Mouse (Mus musculus) MEL (cell line): ENCODE data around the gene Gm3526.
"Not testable (repeated sequence)": the region's sequence is repeated elsewhere in the genome, so short reads cannot be mapped to it uniquely, and the experiment has no call there.

Source experiments
- CHD2 ChIP-seq: IDR thresholded peaks from 2 replicates; pipeline ENCODE4 v1.6.1; 2011; ENCODE audit warnings: low read length, improper control_type of control experiment
- CTCF ChIP-seq, 3 experiments: IDR thresholded peaks in 2 of 3; conservative IDR thresholded peaks in 1 of 3; 2 replicates each; pipeline ENCODE4 v1.5.1; 2011 to 2012; ENCODE audit warnings: low read length in 3 of 3, low read depth in 2 of 3, mild to moderate bottlenecking in 2 of 3, improper control_type of control experiment in 1 of 3, inconsistent platforms in 1 of 3, mixed read lengths in 1 of 3, moderate library complexity in 1 of 3; ENCODE audit not compliant: control insufficient read depth in 1 of 3, insufficient read depth in 1 of 3, poor library complexity in 1 of 3, severe bottlenecking in 1 of 3
- EP300 ChIP-seq, 2 experiments: IDR thresholded peaks; 2 replicates each; pipeline ENCODE4 v1.6.1; 2011; ENCODE audit warnings: improper control_type of control experiment in 2 of 2, low read length in 2 of 2, low read depth in 1 of 2, mild to moderate bottlenecking in 1 of 2
- GABPA ChIP-seq: IDR thresholded peaks from 2 replicates; pipeline ENCODE4 v1.6.1; 2012; ENCODE audit warnings: low read depth, mild to moderate bottlenecking, inconsistent platforms, low read length, improper control_type of control experiment, moderate library complexity
- JUND ChIP-seq: IDR thresholded peaks from 2 replicates; pipeline ENCODE4 v1.6.1; 2011; ENCODE audit warnings: low read depth, mild to moderate bottlenecking, improper control_type of control experiment, low read length
- MAFK ChIP-seq: IDR thresholded peaks from 2 replicates; pipeline ENCODE4 v1.6.1; 2011; ENCODE audit warnings: low read depth, mild to moderate bottlenecking, low read length, improper control_type of control experiment, borderline replicate concordance
- POLR2AphosphoS5 ChIP-seq: IDR thresholded peaks from 2 replicates; pipeline ENCODE4 v1.6.1; 2012; ENCODE audit warnings: low read depth, borderline replicate concordance, mild to moderate bottlenecking, inconsistent platforms, low read length, moderate library complexity, mixed read lengths
- RAD21 ChIP-seq: IDR thresholded peaks from 2 replicates; pipeline ENCODE4 v1.6.1; 2011; ENCODE audit warnings: mild to moderate bottlenecking, low read depth, low read length, improper control_type of control experiment
- ZC3H11A ChIP-seq: IDR thresholded peaks from 2 replicates; pipeline ENCODE4 v1.6.1; 2012; ENCODE audit warnings: low read depth, mild to moderate bottlenecking, inconsistent platforms, low read length, improper control_type of control experiment

GRCm38 (mm10) chr14:5260480-5260879, at the start of gene Gm3526:
- not testable (repeated sequence) for TF ChIP-seq CHD2; CTCF (IDR thresholded peaks at IDR 0.05 in 2 of 3, conservative IDR thresholded peaks at IDR 0.05 in 1 of 3; ENCODE audit: control insufficient read depth in 1 of 3, insufficient read depth in 1 of 3, low read depth in 2 of 3, low read length in 3 of 3, poor library complexity in 1 of 3, severe bottlenecking in 1 of 3); EP300 (IDR thresholded peaks at IDR 0.05; ENCODE audit: low read depth in 1 of 2, low read length in 2 of 2); MAFK; ZC3H11A; POLR2AphosphoS5; JUND; RAD21; GABPA
